Mouse (Mus musculus) MEL (cell line): ENCODE data around the gene Fam169b. TPM values are rescaled to one million over a fixed set of nuclear protein-coding genes. Genes with fewer than 3 reads are reported as not detected.

Source experiments
- DNase-seq: peaks from one replicate; pipeline ENCODE4 v3.0.0; 2011; ENCODE audit warnings: low read depth, low spot score
- H3K27ac ChIP-seq: 2 replicates; pipeline ENCODE4 v1.5.1; 2012; ENCODE audit warnings: low read depth, mild to moderate bottlenecking, control low read depth, low read length, moderate library complexity; ENCODE audit not compliant: control insufficient read depth
- H3K27me3 ChIP-seq, 2 experiments: fragments of 150-350 bp in 1 of 2; sonication (generic) in 1 of 2; 2 replicates each; pipeline ENCODE4 v1.6.1; 2012; ENCODE audit warnings: low read length in 2 of 2, mild to moderate bottlenecking in 2 of 2, improper control_type of control experiment in 1 of 2, moderate library complexity in 1 of 2; ENCODE audit not compliant: insufficient read depth in 2 of 2, control insufficient read depth in 1 of 2
- H3K36me3 ChIP-seq, 2 experiments: 2 replicates each; pipeline ENCODE4 v1.6.1; 2012 to 2014; ENCODE audit warnings: low read length in 2 of 2, improper control_type of control experiment in 1 of 2, inconsistent platforms in 1 of 2, mild to moderate bottlenecking in 1 of 2; ENCODE audit not compliant: insufficient read depth in 2 of 2, control insufficient read depth in 1 of 2
- H3K4me1 ChIP-seq, 2 experiments: fragments of 150-350 bp in 1 of 2; sonication (generic) in 1 of 2; 2 replicates each; pipeline ENCODE4 v1.6.1; 2012; ENCODE audit warnings: low read length in 2 of 2, improper control_type of control experiment in 1 of 2, mild to moderate bottlenecking in 1 of 2; ENCODE audit not compliant: insufficient read depth in 2 of 2, control insufficient read depth in 1 of 2
- H3K4me3 ChIP-seq, 2 experiments: fragments of 150-350 bp in 1 of 2; sonication (generic) in 1 of 2; 2 replicates each; pipeline ENCODE4 v1.5.1; 2012; ENCODE audit warnings: low read depth in 2 of 2, low read length in 2 of 2, mild to moderate bottlenecking in 2 of 2, moderate library complexity in 2 of 2, control low read depth in 1 of 2, improper control_type of control experiment in 1 of 2; ENCODE audit not compliant: control insufficient read depth in 1 of 2, insufficient read depth in 1 of 2
- H3K79me2 ChIP-seq: 2 replicates; pipeline ENCODE4 v1.6.1; 2012; ENCODE audit warnings: mild to moderate bottlenecking, low read length, moderate library complexity; ENCODE audit not compliant: control insufficient read depth, poor library complexity, insufficient read depth
- H3K9ac ChIP-seq: 2 replicates; pipeline ENCODE4 v1.6.1; 2012; ENCODE audit warnings: low read depth, mild to moderate bottlenecking, control low read depth, low read length, moderate library complexity; ENCODE audit not compliant: control insufficient read depth, poor library complexity, severe bottlenecking
- H3K9me3 ChIP-seq: fragments of 150-350 bp; sonication (generic); replicated peaks from 2 replicates; pipeline ENCODE4 v1.6.1; 2012; ENCODE audit warnings: mild to moderate bottlenecking, low read length, improper control_type of control experiment, moderate library complexity; ENCODE audit not compliant: insufficient read depth
- BHLHE40 ChIP-seq: IDR thresholded peaks from 2 replicates; pipeline ENCODE4 v1.6.1; 2012; ENCODE audit warnings: low read depth, mild to moderate bottlenecking, inconsistent platforms, low read length, improper control_type of control experiment, borderline replicate concordance
- E2F4 ChIP-seq: IDR thresholded peaks from 2 replicates; pipeline ENCODE4 v1.6.1; 2011; ENCODE audit warnings: low read depth, low read length, improper control_type of control experiment, borderline replicate concordance
- EP300 ChIP-seq, 2 experiments: IDR thresholded peaks; 2 replicates each; pipeline ENCODE4 v1.6.1; 2011; ENCODE audit warnings: improper control_type of control experiment in 2 of 2, low read length in 2 of 2, low read depth in 1 of 2, mild to moderate bottlenecking in 1 of 2
- ETS1 ChIP-seq: IDR thresholded peaks from 2 replicates; pipeline ENCODE4 v1.6.1; 2012; ENCODE audit warnings: low read depth, mild to moderate bottlenecking, inconsistent platforms, low read length, improper control_type of control experiment, moderate library complexity
- GABPA ChIP-seq: IDR thresholded peaks from 2 replicates; pipeline ENCODE4 v1.6.1; 2012; ENCODE audit warnings: low read depth, mild to moderate bottlenecking, inconsistent platforms, low read length, improper control_type of control experiment, moderate library complexity
- GATA1 ChIP-seq: IDR thresholded peaks from 2 replicates; pipeline ENCODE4 v1.6.1; 2011; ENCODE audit warnings: low read depth, low read length, improper control_type of control experiment
- HCFC1 ChIP-seq: IDR thresholded peaks from 2 replicates; pipeline ENCODE4 v1.6.1; 2012; ENCODE audit warnings: low read depth, mild to moderate bottlenecking, inconsistent platforms, low read length, improper control_type of control experiment, moderate library complexity
- KAT2A ChIP-seq: conservative IDR thresholded peaks from 2 replicates; pipeline ENCODE4 v1.6.1; 2012; ENCODE audit warnings: low read depth, low read length, improper control_type of control experiment, inconsistent platforms
- MAFK ChIP-seq: IDR thresholded peaks from 2 replicates; pipeline ENCODE4 v1.6.1; 2011; ENCODE audit warnings: low read depth, mild to moderate bottlenecking, low read length, improper control_type of control experiment, borderline replicate concordance
- MAX ChIP-seq: IDR thresholded peaks from 2 replicates; pipeline ENCODE4 v1.6.1; 2011; ENCODE audit warnings: low read length, improper control_type of control experiment
- MAZ ChIP-seq: IDR thresholded peaks from 2 replicates; pipeline ENCODE4 v1.6.1; 2012; ENCODE audit warnings: low read depth, mild to moderate bottlenecking, inconsistent platforms, low read length, improper control_type of control experiment
- MYC ChIP-seq: IDR thresholded peaks from 2 replicates; pipeline ENCODE4 v1.6.1; 2011; ENCODE audit warnings: low read depth, mild to moderate bottlenecking, low read length, improper control_type of control experiment, moderate library complexity
- POLR2A ChIP-seq, 2 experiments: IDR thresholded peaks; 2 replicates each; pipeline ENCODE4 v1.6.1; 2011 to 2012; ENCODE audit warnings: low read length in 2 of 2, mild to moderate bottlenecking in 2 of 2, control low read depth in 1 of 2, improper control_type of control experiment in 1 of 2, low read depth in 1 of 2, moderate library complexity in 1 of 2; ENCODE audit not compliant: control insufficient read depth in 1 of 2, insufficient read depth in 1 of 2, poor library complexity in 1 of 2
- POLR2AphosphoS2 ChIP-seq: IDR thresholded peaks from 2 replicates; pipeline ENCODE4 v1.6.1; 2011; ENCODE audit warnings: low read length, improper control_type of control experiment
- POLR2AphosphoS5 ChIP-seq: IDR thresholded peaks from 2 replicates; pipeline ENCODE4 v1.6.1; 2012; ENCODE audit warnings: low read depth, borderline replicate concordance, mild to moderate bottlenecking, inconsistent platforms, low read length, moderate library complexity, mixed read lengths
- RAD21 ChIP-seq: IDR thresholded peaks from 2 replicates; pipeline ENCODE4 v1.6.1; 2011; ENCODE audit warnings: mild to moderate bottlenecking, low read depth, low read length, improper control_type of control experiment
- RCOR1 ChIP-seq: IDR thresholded peaks from 2 replicates; pipeline ENCODE4 v1.6.1; 2012; ENCODE audit warnings: low read depth, mild to moderate bottlenecking, inconsistent platforms, low read length, improper control_type of control experiment
- SIN3A ChIP-seq: IDR thresholded peaks from 2 replicates; pipeline ENCODE4 v1.6.1; 2012; ENCODE audit warnings: low read length, improper control_type of control experiment, inconsistent platforms
- TAL1 ChIP-seq: IDR thresholded peaks from 2 replicates; pipeline ENCODE4 v1.6.1; 2012; ENCODE audit warnings: mild to moderate bottlenecking, inconsistent platforms, low read length, moderate library complexity, mixed read lengths
- TBP ChIP-seq: IDR thresholded peaks from 2 replicates; pipeline ENCODE4 v1.8.0; 2011; ENCODE audit warnings: low read depth, low read length, improper control_type of control experiment
- UBTF ChIP-seq: IDR thresholded peaks from 2 replicates; pipeline ENCODE4 v1.6.1; 2012; ENCODE audit warnings: low read depth, mild to moderate bottlenecking, inconsistent platforms, low read length, improper control_type of control experiment, moderate library complexity, borderline replicate concordance; ENCODE audit not compliant: insufficient read depth
- USF1 ChIP-seq: IDR thresholded peaks from 2 replicates; pipeline ENCODE4 v1.6.1; 2014; ENCODE audit warnings: low read depth, mild to moderate bottlenecking, inconsistent platforms, low read length, improper control_type of control experiment, moderate library complexity
- USF2 ChIP-seq, 2 experiments: IDR thresholded peaks; 2 replicates each; pipeline ENCODE4 v1.6.1; 2011 to 2012; ENCODE audit warnings: improper control_type of control experiment in 2 of 2, low read length in 2 of 2, borderline replicate concordance in 1 of 2, inconsistent platforms in 1 of 2, low read depth in 1 of 2, mild to moderate bottlenecking in 1 of 2; ENCODE audit not compliant: insufficient read depth in 1 of 2
- ZC3H11A ChIP-seq: IDR thresholded peaks from 2 replicates; pipeline ENCODE4 v1.6.1; 2012; ENCODE audit warnings: low read depth, mild to moderate bottlenecking, inconsistent platforms, low read length, improper control_type of control experiment
- polyA plus RNA-seq, 2 experiments: library from polyadenylated mRNA; stranded (reverse) in 1 of 2; unstranded in 1 of 2; fragments of >175 nt in 1 of 2; fragments of >200 nt in 1 of 2; gene quantifications; 2 replicates each; pipeline versions ENCODE4 v1.2.1 to v1.2.4; 2012; ENCODE audit warnings: low replicate concordance in 2 of 2, low read depth in 1 of 2; ENCODE audit not compliant: insufficient read length in 2 of 2, insufficient read depth in 1 of 2, missing spikeins in 1 of 2
- total RNA-seq: library from RNA; depleted of rRNA; stranded (reverse); fragments of 300-350 nt; gene quantifications from 2 replicates; pipeline ENCODE4 v1.2.3, GENCODE M21; 2012

The Fam169b gene
- total and polyA plus RNA-seq, 3 experiments = not detected

- no peak overlapping the region for H3K4me3 ChIP-seq
- H3K4me1 ChIP-seq = no peaks in the 10 kb centered on the region
- no peak overlapping the region for H3K27ac ChIP-seq
- no peaks in the 10 kb centered on the region; a peak in 1 of 4 replicates for H3K27me3 ChIP-seq
- DNase-seq = no peak
- H3K79me2 ChIP-seq = no peaks in the 10 kb centered on the region
- no peaks in the 10 kb centered on the region for H3K36me3 ChIP-seq
- H3K9me3 ChIP-seq = no peaks in the 10 kb centered on the region
- no peak for TF ChIP-seq RAD21
- no peak for TF ChIP-seq MAFK
- TF ChIP-seq E2F4 = no peak
- TF ChIP-seq EP300 (IDR thresholded peaks at IDR 0.05; ENCODE audit: low read depth in 1 of 2, low read length in 2 of 2) = no peak
- TF ChIP-seq SIN3A = no peak
- no peak for TF ChIP-seq UBTF
- TF ChIP-seq MYC = no peak
- TF ChIP-seq POLR2AphosphoS2 = no peak
- TF ChIP-seq MAX = no peak
- TF ChIP-seq USF2 (IDR thresholded peaks at IDR 0.05; ENCODE audit: borderline replicate concordance in 1 of 2, insufficient read depth in 1 of 2, low read depth in 1 of 2, low read length in 2 of 2) = no peak
- no peak for TF ChIP-seq USF1
- TF ChIP-seq ETS1 = no peak
- no peak for TF ChIP-seq POLR2A (IDR thresholded peaks at IDR 0.05; ENCODE audit: control insufficient read depth in 1 of 2, insufficient read depth in 1 of 2, low read depth in 1 of 2, low read length in 2 of 2, poor library complexity in 1 of 2)
- no peak for TF ChIP-seq KAT2A
- no peak for TF ChIP-seq TAL1
- no peak for TF ChIP-seq BHLHE40
- H3K9ac ChIP-seq = no peak overlapping the region
Measured at GRCm38 (mm10) chr7:68289081-68289480, 15.4 kb downstream of the Fam169b start.

GRCm38 (mm10) chr7:68291603-68292002, 18.0 kb downstream of the Fam169b start:
- Histone ChIP-seq H3K9ac (no peak overlapping the region), H3K4me1 (no peaks in the 10 kb centered on the region), H3K4me3 (no peak overlapping the region), H3K36me3 (no peaks in the 10 kb centered on the region), H3K27me3 (no peaks in the 10 kb centered on the region; a peak in 1 of 4 replicates), H3K9me3 (no peaks in the 10 kb centered on the region), H3K79me2 (no peaks in the 10 kb centered on the region), H3K27ac (no peak overlapping the region)
- TF ChIP-seq POLR2AphosphoS5 = no peak
- TF ChIP-seq USF2 (IDR thresholded peaks at IDR 0.05; ENCODE audit: borderline replicate concordance in 1 of 2, insufficient read depth in 1 of 2, low read depth in 1 of 2, low read length in 2 of 2) = no peak
- TF ChIP-seq MAZ = no peak
- no peak for TF ChIP-seq RCOR1
- TF ChIP-seq SIN3A = no peak
- no peak for TF ChIP-seq ZC3H11A
- TF ChIP-seq GABPA = no peak
- no peak for TF ChIP-seq HCFC1
- no peak for TF ChIP-seq TBP
- no peak for TF ChIP-seq GATA1
- no peak for DNase-seq
